Mouse (Mus musculus) megakaryocyte, adult 5-6 weeks (primary cell): ENCODE data around the gene Slc30a4. TPM values are rescaled to one million over a fixed set of nuclear protein-coding genes. Genes with fewer than 3 reads are reported as not detected.

ENCODE experiments used
- ATAC-seq: 2 replicates; pipeline ENCODE4 v1.8.0; 2016; ENCODE audit warnings: mild to moderate bottlenecking, inconsistent platforms; ENCODE audit not compliant: poor library complexity, severe bottlenecking
- total RNA-seq, 2 experiments: library from RNA; stranded (forward) in 1 of 2; stranded (reverse) in 1 of 2; fragments of 153-499, 151-499 nt in 1 of 2; fragments of 221-1000, 200-1000 nt in 1 of 2; gene quantifications; 2 replicates each; pipeline versions ENCODE4 v1.2.3 to v1.2.4; 2015 to 2017

Slc30a4 gene
- total RNA-seq, 2 experiments from 2014 or later: 1.9 TPM

DNA sequence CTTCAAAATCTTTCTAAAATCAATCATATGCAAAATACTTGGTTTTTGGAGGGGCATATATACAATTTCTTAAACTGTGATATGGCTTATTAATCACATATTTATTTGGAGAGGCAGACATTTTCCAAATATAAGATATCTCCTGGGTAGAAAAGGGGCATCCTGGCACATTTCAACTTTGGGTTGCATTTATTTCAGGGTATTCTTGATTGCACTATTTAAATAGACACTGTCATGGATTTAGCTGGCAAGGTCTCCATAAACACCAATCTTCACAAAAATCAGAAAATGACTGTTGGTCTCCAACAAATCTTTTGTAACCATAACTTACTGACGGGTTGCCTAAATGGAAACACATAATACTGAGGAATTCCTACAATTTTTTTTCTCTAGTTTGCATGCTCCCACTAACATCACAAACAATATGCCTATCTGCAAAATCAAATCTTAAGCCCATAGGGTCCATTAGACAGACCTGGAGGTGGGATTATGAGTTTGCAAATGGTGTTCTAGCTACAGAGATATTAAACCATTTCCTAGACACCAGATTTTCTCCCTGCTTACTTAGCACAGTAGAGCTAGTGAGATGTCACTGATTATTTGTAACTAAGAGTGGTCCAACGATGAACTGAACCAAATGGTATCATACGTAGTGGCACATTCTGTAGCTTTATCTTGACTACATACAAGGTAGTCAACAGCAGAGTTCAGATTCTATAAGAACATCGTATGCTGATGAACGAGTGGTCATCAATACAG, 20.9 kb downstream of the Slc30a4 start:
- ATAC-seq: peak; percentile 43; the same call in 1 of the 2 replicates

DNA sequence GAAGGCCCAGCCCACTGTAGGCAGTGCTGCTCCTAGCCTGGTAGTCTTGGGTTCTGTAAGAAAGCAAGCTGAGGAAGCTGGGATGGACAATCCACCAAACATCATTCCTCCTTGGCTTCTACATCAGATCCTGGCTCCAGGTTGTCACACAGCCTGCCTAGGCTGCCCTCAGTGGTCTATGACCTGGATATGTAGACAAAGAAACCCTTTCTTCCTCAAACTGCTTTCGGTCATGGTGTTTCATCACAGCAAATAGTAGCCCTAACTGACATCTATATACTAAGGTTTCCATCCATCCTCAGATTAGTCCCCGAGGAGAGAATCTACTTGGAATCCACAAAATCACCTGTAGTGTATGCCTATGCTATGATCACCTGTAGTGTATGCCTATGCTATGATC, 27.3 kb downstream of the Slc30a4 start:
- peak; percentile 65 for ATAC-seq

DNA sequence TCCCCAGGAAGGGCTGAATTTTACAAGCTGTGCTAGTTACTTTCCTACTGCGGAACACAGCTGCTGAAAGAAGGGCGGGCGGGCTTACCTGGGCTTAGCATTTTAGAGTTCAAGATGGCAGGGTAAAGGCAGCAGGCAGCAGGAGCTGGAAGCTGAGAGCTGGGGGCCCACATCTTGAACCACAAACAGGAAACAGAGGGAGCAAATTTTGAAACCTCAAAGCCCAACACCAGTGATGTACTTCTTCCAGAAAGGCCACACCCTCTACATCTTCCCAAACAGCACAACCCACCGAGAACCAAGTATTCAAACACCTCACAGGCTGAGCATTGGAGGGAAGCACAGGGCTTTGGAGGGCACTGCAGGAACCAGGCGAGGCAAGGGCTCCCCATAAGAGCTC, 29.6 kb downstream of the Slc30a4 start:
- peak; percentile 73 for ATAC-seq

DNA sequence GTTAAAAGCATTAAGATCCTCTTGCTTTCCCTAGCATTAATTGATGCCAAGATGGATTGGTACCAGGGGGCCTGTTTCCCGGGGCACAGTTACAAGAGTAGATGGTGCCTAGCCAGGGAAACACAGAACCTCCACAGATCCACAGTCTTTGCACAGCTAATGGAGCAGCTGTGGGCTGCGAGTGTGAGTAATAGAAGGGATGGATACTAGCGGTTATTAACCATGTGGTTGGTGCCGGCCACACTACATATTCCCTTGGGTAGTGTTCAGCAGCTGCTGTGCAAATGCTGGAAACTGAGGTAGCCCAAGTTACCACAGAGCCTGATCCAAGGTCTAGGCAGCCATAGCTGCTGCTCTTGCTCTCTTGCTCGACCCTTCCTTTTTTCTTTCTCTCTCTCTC, 30.7 kb downstream of the Slc30a4 start:
- no peak for ATAC-seq

DNA sequence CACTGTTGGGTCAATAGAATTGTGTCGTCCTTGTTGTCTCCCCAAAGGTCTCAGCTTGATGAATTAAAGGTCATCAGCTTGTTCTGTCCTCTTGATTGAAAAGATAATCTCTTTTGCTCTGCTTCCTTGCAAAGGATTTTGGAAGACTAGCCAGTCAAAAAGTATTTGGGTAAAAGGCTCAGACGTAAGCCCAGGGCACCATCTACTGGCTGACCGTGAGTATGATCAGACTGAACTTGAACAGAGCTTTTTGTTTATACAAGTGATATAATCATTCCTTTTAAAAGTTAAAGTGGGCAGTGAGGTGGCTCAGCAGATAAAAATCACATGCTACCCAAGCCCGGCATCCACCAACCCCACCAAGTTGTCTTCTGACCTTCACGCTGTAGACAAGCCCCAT, 34.6 kb downstream of the Slc30a4 start:
- ATAC-seq: peak; percentile 29; the same call in 1 of the 2 replicates

DNA sequence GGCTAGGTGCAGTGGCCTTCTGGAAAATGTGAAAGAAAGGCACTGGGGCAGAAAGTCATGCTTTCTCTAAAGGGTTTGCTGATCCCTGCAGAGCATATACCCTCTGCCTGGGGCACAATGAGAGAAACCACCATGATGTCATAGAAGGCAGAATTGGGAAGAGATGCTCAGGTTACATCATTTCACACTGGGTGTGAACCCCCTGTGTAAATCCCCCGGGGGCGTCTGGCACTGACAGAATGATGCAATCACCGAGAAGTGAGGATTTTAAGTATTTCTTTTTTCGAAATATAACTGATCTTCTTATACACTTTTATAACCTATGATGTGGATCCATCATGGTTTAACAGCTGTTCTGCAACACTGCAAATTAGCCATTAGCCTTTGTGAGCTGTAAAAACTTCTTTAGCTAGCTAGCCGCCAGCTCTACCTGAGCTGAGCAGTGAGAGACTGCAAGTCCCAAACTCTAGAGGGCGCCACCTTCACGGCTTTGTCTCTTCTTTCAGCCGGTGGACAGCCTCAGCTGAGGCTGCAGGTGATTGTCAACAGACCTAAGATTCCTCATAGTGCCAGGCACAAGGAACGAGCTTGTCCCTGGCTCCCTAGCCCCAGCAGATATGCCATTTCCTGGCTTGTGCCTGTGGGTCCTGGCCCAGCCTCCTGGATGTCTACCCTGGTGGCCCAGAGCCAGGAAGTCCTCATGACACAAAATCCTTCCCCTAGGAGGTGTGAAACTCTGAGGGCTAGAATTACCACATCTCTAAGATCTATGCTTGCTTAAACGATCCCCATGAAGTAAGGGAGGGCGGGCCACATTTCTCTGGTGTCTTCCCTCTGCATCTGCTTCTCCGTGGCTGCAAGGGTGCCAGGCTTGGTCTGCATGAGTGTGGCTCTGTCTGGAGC, 36.2 kb downstream of the Slc30a4 start:
- peak; percentile 79 for ATAC-seq

DNA sequence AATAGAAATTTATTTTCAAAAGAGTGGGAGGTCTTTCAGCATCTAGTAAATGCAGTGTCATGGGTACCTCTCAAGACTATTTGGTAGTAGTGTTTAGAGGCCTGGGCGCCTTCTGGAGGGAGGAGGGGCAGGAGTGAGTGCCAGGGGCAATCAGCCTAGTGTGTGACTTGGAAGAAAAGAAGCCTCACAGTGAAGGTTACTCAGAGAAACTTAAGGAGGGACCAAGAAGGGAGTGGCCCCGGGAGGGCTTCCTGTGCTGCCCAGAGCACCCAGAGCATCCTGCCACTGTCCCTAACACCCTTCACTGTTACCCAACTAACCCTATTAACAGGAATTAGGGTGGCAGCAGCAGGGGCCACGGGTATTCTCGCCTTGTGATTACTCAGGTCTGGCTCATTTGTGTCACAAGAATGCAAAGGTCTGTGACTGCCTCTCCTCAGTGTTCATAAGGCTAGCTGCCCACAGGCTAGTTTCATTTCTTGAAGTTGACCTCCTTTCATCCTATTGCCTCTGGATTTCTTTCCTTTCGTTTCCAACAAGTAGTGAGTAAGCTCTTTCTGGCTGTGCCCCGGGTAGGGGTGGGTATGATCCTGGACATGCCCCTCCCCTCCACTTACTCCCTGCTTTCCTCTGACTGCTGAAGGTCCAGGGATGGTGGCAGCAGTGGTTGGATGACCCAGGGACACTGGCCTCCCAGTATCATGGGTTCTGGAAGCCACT, 37.0 kb downstream of the Slc30a4 start:
- ATAC-seq: peak; percentile 22

DNA sequence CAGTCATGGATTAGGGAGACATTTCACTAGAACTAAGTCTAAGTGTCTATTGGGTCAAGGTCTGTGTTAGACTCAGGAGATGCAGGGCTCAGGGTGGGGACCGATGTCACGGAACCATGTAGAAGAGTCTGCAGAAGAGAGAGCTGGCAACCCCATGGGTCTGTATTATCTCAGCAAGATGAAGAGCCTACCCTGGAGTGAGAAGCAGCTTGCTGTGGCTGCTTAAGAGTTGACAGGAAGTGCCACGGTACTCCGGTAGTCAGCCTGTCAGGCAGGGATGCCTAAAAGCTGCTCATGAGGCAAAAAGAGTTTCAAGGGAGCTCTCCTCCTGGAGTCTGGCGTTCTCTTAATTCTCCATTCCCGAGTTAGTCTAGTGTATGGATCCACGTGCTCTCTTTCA, 42.6 kb downstream of the Slc30a4 start:
- ATAC-seq: no peak

DNA sequence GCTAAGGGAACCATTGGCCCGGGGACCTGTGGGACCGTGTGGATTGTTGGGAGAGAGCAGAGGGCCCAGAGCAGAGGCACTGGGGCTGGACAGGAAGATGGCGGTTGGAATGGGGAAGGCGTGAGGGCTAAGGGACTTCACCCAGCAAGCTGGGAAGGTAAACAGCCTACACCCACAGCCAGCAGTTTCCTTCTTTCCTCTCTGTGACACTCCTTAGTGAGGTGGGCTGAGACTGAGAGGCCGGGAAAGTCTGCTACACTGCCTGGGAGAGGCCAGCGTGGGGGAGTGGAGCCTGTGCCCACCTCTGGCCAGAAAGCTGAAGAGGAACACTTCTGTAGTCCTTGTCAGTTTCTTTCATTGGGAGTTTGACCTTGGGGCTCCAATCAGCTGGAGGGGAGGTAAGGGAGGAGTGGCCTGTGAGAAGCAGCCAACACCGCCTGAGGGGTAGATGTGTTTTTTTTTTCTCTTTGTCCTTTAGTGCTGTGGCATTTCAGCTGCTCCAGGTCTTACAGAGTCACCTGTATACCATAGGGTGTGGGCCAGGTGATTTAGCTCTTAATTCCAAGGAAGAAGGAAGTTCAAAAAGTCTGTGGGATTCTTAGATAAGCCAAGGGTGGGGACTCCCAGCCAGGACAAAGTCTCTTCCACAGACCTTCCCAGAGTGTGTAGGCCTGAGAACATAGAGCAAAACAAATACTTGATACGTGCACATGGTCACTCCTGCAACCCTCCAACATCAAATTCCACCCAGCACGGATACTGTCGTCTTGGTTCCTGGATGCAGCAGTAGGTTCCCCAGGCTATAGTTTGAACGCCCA, 44.5 kb downstream of the Slc30a4 start:
- ATAC-seq: peak; percentile 26; the same call in 1 of the 2 replicates

DNA sequence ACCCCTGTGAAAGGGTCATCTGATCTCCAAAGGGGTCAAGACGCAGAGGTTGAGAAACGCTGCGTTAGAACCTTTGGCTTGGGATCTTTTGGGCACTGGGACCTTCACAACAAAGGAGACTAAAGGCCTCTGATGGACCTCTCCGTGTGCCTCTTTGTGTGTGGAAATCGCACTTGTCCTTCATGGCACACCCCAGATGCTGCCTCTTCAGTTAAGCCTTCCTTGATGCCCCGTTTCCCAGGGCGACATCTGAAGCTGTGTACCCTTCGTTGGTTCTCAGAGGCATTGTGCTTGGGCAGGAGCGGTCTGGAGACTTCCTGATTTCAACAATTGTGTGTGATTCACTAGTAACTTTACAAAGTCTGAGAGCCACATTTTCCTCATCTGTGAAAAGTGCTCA, 45.7 kb downstream of the Slc30a4 start:
- ATAC-seq: no peak

DNA sequence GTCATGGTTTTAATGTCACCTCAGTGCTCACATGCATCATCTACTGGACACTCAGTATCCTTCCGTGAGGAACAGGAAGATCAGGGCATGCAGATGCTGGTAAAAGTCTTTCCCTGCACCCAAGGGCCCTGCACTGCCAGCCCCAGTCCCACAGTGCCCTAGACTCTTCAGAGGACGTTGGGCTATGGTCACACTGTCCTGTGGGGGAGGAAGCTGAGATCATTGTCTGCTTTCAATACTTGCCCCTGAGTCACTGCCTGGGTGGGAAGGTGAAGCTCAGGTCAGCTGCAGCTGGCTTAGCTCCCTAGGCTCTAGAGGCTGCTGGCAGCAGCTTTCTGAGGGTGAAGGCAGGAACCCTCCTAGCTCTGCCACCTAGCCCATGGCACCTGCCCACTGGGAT, 46.4 kb downstream of the Slc30a4 start:
- no peak for ATAC-seq

DNA sequence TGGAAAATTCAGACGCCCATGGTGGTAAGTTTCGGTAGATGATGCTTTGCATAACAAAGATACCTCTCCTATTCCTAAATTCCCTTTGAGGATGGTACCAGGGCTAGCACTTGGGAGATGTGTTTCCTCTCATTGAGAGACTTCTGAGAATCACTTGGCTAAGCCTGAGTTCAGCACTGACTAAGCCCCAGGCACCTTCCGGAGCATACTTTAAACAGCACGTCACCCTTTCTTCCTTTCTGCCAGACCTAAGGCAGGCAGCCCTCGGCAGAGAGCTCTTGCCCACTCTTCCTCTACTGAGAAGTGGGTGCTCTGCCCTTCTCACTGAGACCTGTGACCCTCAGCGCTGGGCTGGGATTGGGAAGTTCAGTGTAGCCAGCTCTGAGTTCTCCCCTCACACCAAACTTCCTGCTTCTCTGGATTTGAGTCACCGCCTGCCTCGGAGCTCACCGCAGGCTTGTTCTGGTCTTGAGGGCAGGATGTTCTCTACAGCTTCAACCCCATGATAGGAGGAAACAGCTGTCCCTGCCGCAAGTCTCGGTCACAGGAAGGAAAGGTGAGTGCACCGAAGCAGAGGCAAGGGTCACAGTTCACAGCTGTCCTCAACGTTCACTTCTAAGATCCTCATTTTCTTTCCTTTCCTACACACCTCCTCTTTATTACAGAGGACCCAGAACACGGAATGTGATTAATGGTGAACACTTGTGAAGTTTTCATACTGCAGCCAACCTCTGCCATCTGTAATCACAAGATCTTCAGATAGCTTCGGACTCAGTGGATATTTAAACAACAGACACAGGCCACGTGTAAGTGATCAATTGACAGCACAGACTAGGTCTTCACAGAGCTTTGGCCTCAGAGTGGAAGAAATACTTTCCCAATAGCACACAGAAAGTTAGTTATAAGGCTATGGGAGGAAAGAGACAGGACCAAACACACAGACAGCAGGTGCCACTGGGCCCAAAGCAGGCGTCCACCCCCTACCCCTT, 50.1 kb downstream of the Slc30a4 start:
- peak; percentile 91 for ATAC-seq

DNA sequence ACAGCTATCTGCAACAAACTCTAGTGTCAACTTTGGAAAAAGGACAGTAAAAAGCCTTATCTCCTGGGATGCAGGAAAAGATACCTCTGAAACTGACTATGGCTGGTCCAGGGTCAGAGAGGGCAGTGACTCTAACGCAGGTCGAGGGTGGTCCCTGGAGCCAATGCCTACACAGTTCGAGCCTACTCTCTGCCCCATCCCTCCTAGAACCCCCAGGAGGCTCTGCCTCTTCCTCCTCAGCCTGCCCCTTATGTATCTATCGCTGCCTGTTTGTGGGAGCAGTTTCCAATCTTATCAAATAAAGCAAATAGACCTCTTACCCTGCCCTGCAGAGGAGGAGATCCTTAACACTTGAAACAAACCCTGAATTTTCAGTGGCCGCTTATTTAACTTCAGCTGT, 63.8 kb downstream of the Slc30a4 start:
- no peak for ATAC-seq

DNA sequence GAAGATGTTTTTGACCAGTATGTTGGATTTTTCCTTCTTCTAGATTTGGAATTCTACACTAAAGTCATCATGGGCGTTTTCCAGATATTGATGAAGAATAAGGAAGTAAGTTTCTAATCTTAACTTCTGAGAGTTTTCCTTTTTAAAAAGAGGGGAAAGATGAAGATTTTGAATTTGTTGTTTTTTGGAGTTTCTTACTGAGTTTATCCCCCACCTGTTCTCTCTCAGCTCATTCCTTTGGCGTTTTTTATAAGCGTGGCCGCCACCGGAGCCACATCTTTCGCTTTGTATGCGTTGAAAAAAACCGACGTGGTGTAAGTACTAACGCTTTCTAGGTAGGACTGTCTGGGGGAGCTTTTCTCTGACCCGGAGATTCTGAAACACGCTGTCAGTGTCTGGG, 64.4 kb downstream of the Slc30a4 start:
- ATAC-seq: peak; percentile 11; the same call in 1 of the 2 replicates

DNA sequence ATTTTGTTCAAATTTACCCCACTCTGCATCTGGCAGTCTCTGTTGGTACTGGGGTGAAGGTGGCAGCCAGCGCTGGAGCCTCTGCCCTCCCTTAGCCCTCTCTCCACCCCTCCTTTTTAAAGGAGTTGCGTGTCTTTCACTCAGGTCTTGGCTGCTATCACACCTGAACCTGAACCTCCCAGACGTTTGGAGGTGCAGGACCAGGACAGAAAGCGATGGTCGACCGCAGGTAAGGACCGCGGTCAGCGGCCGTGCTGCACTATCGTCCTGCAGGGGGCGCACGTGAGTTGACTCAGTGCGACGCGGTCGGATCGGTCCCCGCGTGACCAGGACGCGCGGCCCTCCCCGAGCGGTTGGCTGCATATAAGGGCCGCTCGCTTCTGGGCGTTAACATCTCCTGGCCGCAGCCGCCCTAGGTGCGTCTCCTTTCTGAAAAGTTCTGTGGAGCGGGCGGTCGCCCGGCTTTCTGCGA, 64.9 kb downstream of the Slc30a4 start:
- peak; percentile 100 for ATAC-seq

DNA sequence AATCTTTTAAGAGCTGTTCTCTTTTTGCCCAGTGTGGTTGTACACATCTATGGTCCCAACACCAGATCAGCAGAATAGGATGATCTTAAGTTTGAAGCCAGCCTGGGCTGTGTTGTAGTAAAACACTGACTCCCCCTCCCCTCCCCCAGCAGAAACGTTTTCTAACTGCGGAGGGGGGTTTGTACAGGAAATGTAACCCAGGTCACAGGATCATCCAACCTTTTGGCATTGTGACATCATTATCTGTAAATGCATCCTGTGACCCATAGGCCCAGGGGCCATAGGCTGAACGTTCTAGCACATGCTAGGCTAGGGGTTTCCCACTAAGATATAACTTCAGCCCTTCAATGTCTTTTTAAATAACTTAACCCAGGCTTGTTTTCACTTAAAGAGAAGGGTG, 65.8 kb downstream of the Slc30a4 start, which contains the start of gene AA467197:
Gene AA467197, plus strand, starts transcription at position 301 of the 400 bp plus-strand sequence.
- no peak for ATAC-seq
